Mouse (Mus musculus) embryonic facial prominence, embryonic 10.5 days (tissue): ENCODE results near the gene Serinc5. TPM values are rescaled to one million over a fixed set of nuclear protein-coding genes. Genes with fewer than 3 reads are reported as not detected.

Experiments used
- DNase-seq: peaks from one replicate; pipeline ENCODE4 v3.0.0-alpha.2; 2017; ENCODE audit warnings: low spot score
- H3K27ac ChIP-seq: fragments of 300-500 bp; sonication (generic); replicated peaks from 2 replicates; pipeline ENCODE4 v1.5.1; 2016; ENCODE audit warnings: mild to moderate bottlenecking
- H3K27me3 ChIP-seq: fragments of 300-500 bp; sonication (generic); replicated peaks from 2 replicates; pipeline ENCODE4 v1.6.1; 2016; ENCODE audit warnings: low read depth, mild to moderate bottlenecking; ENCODE audit not compliant: poor library complexity, severe bottlenecking
- H3K36me3 ChIP-seq: fragments of 300-500 bp; sonication (generic); replicated peaks from 2 replicates; pipeline ENCODE4 v1.6.1; 2016; ENCODE audit warnings: mild to moderate bottlenecking, moderate library complexity
- H3K4me1 ChIP-seq: fragments of 300-500 bp; sonication (generic); 2 replicates; pipeline ENCODE4 v1.6.1; 2016
- H3K4me3 ChIP-seq: fragments of 300-500 bp; sonication (generic); 2 replicates; pipeline ENCODE4 v1.5.1; 2016; ENCODE audit warnings: mild to moderate bottlenecking, moderate library complexity
- H3K9me3 ChIP-seq: fragments of 300-500 bp; sonication (generic); 2 replicates; pipeline ENCODE4 v1.6.1; 2016; ENCODE audit warnings: mild to moderate bottlenecking
- WGBS: fragments of 180-500 bp; shearing (Covaris S2); methylation state at CpG from one replicate; pipeline ENCODE4 v1.1.7; 2016; 5-methylcytosine and 5-hydroxymethylcytosine counted together
- polyA plus RNA-seq: library from polyadenylated mRNA; unstranded; fragments of >200 nt; fragmentation: Nextera tagmentation; extraction: Ambion mirVana; gene quantifications from 2 replicates; pipeline ENCODE4 v1.2.1, GENCODE M21; 2016

Gene Serinc5
- polyA plus RNA-seq, 1 experiment from 2014 or later: 11.6 TPM

DNA sequence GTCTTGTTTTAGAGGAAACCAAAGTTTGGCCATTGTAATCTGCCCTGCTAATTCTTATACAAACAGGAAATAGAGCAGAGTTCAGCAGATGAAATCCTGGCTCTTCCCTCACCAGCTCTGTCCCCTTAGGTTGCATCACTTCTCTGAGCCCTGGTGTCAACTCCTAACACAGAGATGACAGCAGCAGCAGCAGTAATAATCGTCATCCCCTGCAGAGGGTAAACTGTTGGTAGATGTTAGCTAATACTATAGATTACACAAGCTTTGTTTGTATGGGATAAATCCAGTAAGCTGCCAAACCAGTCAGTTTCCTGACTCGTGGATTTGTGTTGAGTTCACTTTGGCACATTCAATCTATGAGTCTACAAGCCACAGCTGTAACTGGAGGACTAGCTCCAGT is 40.1 kb downstream of the Serinc5 start:
- no peak for DNase-seq
- Histone ChIP-seq H3K4me1 (peaks cover 29% of the 10 kb centered on the region), H3K27me3 (no peaks in the 10 kb centered on the region), H3K27ac (no peak overlapping the region), H3K9me3 (no peaks in the 10 kb centered on the region), H3K36me3 (no peaks in the 10 kb centered on the region), H3K4me3 (no peak overlapping the region)
- 71% methylated on average over 2 of the region's 2 CpGs for WGBS

DNA sequence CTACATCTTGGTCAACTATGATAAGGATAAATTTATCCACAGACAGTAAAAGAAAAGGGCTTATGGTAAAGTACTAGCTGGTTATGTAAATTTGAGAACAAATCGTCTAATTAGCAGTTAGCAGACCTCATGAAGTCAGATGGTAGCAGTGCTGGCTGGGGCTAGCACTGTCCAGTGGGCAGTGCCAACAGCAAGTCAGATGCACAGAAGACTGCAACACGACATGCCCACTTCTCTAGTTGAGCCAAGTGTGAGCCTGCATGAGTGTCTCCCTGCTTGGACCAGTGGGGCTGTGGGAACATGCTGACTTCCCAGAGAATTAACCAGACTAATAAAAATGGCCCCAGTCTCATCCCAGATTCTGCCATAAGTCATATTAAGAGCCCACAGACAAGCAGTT is 41.6 kb downstream of the Serinc5 start:
- 85% methylated on average over 2 of the region's 2 CpGs for WGBS
- no peak overlapping the region for H3K27ac ChIP-seq
- DNase-seq: no peak
- H3K4me3 ChIP-seq: no peak overlapping the region
- no peaks in the 10 kb centered on the region for H3K36me3 ChIP-seq
- peaks cover 29% of the 10 kb centered on the region for H3K4me1 ChIP-seq
- no peaks in the 10 kb centered on the region for H3K27me3 ChIP-seq
- no peaks in the 10 kb centered on the region for H3K9me3 ChIP-seq

- no peaks in the 10 kb centered on the region for H3K27me3 ChIP-seq
- H3K4me1 ChIP-seq: peaks cover 31% of the 10 kb centered on the region
- WGBS: 44% methylated on average over 5 of the region's 5 CpGs
- DNase-seq: no peak
- no peaks in the 10 kb centered on the region for H3K36me3 ChIP-seq
- H3K9me3 ChIP-seq: no peaks in the 10 kb centered on the region
- no peak overlapping the region; the same call in 1 of the 2 replicates for H3K27ac ChIP-seq
- H3K4me3 ChIP-seq: no peak overlapping the region
These were observed 42.4 kb downstream of the Serinc5 start for GRCm38 (mm10) chr13:92653283-92653682.

DNA sequence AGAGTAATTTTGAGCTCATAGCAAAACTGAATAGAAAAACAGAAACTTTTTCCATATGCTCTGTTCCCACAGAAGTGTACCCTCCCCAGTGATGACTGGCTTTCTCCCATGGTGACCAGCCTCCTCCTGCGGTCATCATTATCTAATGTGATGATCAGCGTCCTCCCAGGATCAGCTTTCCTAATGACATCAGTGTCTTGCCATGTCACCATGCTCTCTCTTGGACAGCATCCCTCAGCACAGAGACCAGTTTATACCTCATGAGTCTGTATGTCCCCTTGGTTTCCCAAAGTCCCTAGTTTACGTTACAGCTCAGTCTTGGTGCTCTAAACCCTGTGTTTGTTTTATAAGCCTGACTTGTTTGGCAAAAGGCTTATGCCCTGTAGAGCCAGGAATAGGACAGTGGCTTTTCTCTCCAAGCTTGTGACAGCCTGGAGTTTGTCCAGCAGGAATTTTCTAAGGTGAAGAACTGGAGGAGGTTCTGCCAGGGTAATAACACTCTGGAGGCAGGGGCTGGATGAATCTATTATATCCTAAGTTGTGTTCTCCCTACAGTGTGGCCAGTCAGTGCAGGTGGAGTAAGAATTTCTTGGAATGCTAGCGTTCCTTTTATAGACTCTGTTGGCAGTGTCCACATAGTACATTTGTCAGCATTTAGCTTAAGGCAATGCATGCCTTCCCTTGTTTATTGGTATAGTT is 46.1 kb downstream of the Serinc5 start:
- WGBS: 78% methylated on average over 4 of the region's 4 CpGs
- H3K4me1 ChIP-seq: peaks cover 22% of the 10 kb centered on the region

DNA sequence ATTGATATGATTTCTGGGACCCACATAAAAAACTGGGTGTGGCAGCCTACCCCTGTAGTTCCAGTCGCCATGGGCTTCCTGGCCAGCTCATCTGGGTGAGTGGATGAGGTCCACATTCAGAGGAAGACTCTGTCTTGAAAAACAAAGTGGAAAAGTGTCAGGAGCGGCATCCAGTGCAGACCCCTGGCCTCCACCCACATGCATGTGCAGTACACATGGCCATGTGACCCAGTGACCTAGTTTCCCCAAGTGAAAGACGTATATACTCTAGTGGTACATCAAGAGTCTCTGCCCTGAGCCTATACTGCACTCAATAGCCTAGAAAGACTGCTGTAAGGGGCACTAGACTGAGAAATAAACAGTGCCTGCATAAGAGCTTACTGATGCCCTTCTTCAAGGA is 48.7 kb downstream of the Serinc5 start:
- Histone ChIP-seq H3K27me3 (no peaks in the 10 kb centered on the region), H3K27ac (no peak overlapping the region), H3K4me1 (peaks cover 25% of the 10 kb centered on the region), H3K9me3 (no peaks in the 10 kb centered on the region), H3K4me3 (no peak overlapping the region), H3K36me3 (peaks cover 8% of the 10 kb centered on the region; the same call in 1 of the 2 replicates)
- DNase-seq: no peak
- 81% methylated on average over 3 of the region's 3 CpGs for WGBS

More for the DNA sequence above, 46.1 kb downstream of the Serinc5 start:
- H3K9me3 ChIP-seq: no peaks in the 10 kb centered on the region
- no peaks in the 10 kb centered on the region for H3K27me3 ChIP-seq
- H3K4me3 ChIP-seq: no peak overlapping the region
- no peak overlapping the region for H3K27ac ChIP-seq
- H3K36me3 ChIP-seq: peaks cover 8% of the 10 kb centered on the region; the same call in 1 of the 2 replicates
- no peak for DNase-seq

DNA sequence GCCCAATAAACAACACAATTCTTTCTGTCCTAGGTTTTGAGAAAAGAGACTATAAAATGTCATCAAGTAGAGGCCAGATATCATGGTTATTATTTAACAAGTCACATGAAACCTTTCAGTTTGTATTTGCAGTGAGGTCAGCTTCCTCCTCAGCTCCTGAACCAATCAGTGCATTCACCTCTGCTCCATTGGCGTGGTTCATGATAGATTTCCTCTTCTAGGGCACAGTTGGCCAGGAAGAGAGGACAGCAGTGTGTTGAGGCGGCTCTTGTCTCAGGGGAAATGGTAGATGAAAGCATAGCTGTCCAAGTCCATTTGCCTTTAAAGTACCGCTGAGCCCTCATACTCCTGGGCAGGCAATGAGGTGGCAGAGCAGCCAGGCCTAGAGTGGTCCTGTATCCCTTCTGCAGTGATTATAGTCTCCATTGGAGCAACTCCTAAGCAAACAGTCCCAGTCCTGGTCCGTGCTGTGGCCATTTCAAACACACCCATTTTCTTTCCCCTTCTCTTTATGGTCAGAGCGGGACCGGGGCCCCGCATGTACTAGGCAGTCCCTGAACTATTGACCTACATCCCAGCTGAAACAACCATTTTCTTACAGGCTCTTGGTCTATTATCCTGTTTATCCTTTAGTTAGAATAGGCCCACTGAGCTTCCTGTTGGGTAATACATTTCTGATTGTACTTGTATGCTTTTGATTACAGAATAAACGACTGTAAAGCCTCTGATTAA is 51.8 kb downstream of the Serinc5 start:
- Histone ChIP-seq H3K9me3 (no peaks in the 10 kb centered on the region), H3K27ac (no peak overlapping the region), H3K4me3 (no peak overlapping the region), H3K27me3 (no peaks in the 10 kb centered on the region), H3K4me1 (peaks cover 28% of the 10 kb centered on the region), H3K36me3 (peaks cover 8% of the 10 kb centered on the region; the same call in 1 of the 2 replicates)
- WGBS: 58% methylated on average over 8 of the region's 8 CpGs
- no peak for DNase-seq

DNA sequence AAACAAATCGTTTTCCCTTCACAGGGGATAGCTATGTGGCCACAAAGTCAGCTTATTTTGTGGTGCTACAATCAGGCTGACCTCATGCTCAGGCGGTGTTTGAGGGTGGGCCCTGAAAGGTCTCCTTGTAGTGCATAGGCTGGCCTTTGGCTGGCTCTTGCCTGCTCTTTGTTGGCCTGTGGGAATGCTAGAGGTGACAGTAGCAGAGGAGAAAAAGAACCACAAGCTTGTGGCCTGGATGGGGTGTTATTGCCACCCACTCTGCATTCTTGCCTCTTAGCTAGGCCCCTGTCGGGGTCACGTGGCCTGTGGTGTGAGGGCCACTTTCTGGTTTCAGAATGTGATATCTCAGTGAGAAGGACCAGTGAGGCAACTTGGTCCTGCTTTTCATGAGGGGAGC is 54.1 kb downstream of the Serinc5 start:
- no peak overlapping the region for H3K27ac ChIP-seq
- 85% methylated on average over 4 of the region's 4 CpGs for WGBS
- no peak for DNase-seq
- peaks cover 15% of the 10 kb centered on the region for H3K4me1 ChIP-seq
- H3K4me3 ChIP-seq: no peak overlapping the region
- H3K9me3 ChIP-seq: no peaks in the 10 kb centered on the region
- peaks cover 8% of the 10 kb centered on the region; the same call in 1 of the 2 replicates for H3K36me3 ChIP-seq
- H3K27me3 ChIP-seq: no peaks in the 10 kb centered on the region

- Histone ChIP-seq H3K36me3 (no peaks in the 10 kb centered on the region), H3K27me3 (no peaks in the 10 kb centered on the region), H3K9me3 (no peaks in the 10 kb centered on the region), H3K4me1 (peaks cover 5% of the 10 kb centered on the region; the same call in 1 of the 2 replicates), H3K27ac (no peak overlapping the region), H3K4me3 (no peak overlapping the region)
- 94% methylated on average over 6 of the region's 6 CpGs for WGBS
- DNase-seq: no peak
These were observed 57.5 kb downstream of the Serinc5 start for GRCm38 (mm10) chr13:92668214-92668985.

DNA sequence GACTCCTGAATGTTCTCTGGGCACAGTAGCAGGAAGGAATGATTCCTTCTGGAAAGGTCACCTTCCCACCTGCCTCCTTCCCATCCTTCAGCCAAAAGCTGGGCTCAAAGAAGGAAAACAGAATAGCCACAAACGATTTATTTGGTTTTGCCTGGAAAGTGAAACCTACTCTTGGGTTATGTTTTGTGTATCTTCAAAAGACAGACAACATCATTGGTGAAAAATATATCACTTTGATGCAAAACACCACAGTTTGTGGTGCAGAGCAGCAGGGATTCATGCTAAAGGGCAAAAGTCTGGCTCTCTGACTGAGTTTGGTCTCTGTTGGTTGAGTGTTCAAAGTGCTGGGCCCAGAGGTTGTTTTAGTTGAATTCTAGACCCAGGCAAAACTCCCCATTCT is 60.8 kb downstream of the Serinc5 start:
- WGBS: 78% methylated on average over 1 of the region's 1 CpGs

DNA sequence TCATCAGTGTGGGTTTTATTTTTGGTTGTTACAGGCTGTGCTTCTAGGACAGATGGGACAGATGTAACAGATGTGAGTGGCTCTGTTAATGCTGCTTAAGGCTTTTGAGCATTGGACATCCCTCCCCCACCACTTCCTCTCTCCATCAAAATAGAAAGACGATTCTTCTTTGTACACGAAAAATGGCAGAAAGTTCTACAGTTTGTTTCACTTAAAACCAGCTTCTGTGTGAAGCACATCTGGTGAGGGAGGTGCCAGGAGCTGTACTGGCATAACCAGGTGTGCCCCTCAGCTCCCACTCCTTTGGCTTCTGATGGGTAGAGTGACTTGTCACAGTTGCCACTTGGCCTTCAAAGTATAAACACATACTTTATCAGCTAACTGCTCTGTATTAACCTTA is 63.8 kb downstream of the Serinc5 start:
- H3K9me3 ChIP-seq: no peaks in the 10 kb centered on the region
- H3K27me3 ChIP-seq: no peaks in the 10 kb centered on the region
- 65% methylated on average over 2 of the region's 2 CpGs for WGBS
- H3K36me3 ChIP-seq: no peaks in the 10 kb centered on the region
- H3K4me3 ChIP-seq: no peak overlapping the region
- no peak overlapping the region for H3K27ac ChIP-seq
- DNase-seq: no peak
- peaks cover 37% of the 10 kb centered on the region for H3K4me1 ChIP-seq

More for the DNA sequence above, 60.8 kb downstream of the Serinc5 start:
- Histone ChIP-seq H3K27ac (no peak overlapping the region), H3K9me3 (no peaks in the 10 kb centered on the region), H3K4me1 (peaks cover 22% of the 10 kb centered on the region), H3K36me3 (no peaks in the 10 kb centered on the region), H3K4me3 (no peak overlapping the region), H3K27me3 (no peaks in the 10 kb centered on the region)
- no peak for DNase-seq

- Histone ChIP-seq H3K9me3 (no peaks in the 10 kb centered on the region), H3K27ac (no peak overlapping the region), H3K4me3 (no peak overlapping the region), H3K36me3 (no peaks in the 10 kb centered on the region), H3K4me1 (peaks cover 37% of the 10 kb centered on the region), H3K27me3 (no peaks in the 10 kb centered on the region)
- DNase-seq: no peak
- 72% methylated on average over 3 of the region's 3 CpGs for WGBS
These were observed 64.4 kb downstream of the Serinc5 start for GRCm38 (mm10) chr13:92675308-92675707.

DNA sequence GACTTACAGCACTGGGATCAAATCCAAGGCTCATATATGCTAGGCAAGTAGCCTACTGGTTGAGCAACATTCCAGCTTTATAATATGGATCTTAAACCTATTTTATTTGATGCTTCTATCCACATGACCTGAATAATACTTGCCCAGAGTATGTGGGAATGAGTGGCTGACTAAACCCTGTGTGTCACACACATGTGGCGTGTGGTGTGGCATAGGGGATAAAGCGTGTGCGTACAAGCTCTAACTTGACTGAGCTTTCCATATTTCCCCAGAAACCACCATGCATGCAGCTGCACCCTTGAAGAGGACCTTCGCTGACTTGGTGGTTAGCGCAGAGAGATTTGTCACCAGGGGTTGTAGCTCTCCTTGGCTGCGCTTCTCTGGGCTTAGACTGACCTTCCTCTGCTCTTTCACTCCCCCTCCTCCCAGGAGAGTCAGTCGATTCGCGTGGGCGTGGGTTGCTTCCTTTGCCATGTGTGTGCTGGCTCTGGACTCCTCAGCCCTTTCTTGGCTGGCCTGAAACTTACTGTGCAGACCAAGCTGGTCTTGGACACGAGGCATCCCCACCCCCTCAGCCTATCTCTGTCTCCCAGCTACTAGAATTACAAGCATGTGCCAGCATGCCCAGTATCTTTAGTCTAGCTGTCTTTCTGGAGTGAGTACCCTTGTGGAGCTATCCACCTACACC is 65.2 kb downstream of the Serinc5 start:
- Histone ChIP-seq H3K9me3 (no peaks in the 10 kb centered on the region), H3K27ac (peak overlapping the region; percentile 51), H3K36me3 (no peaks in the 10 kb centered on the region), H3K4me3 (no peak overlapping the region), H3K4me1 (peaks cover 37% of the 10 kb centered on the region), H3K27me3 (no peaks in the 10 kb centered on the region)
- 77% methylated on average over 11 of the region's 11 CpGs for WGBS
- peak; percentile 21 for DNase-seq
